Mouse (Mus musculus): Measurements from ENCODE around the gene Spns2. TPM values are rescaled to one million over a fixed set of nuclear protein-coding genes. Genes with fewer than 3 reads are reported as not detected.

Spns2 gene
- total RNA-seq, 2 experiments from 2014 or later: 11.4 to 14.7 TPM

DNA sequence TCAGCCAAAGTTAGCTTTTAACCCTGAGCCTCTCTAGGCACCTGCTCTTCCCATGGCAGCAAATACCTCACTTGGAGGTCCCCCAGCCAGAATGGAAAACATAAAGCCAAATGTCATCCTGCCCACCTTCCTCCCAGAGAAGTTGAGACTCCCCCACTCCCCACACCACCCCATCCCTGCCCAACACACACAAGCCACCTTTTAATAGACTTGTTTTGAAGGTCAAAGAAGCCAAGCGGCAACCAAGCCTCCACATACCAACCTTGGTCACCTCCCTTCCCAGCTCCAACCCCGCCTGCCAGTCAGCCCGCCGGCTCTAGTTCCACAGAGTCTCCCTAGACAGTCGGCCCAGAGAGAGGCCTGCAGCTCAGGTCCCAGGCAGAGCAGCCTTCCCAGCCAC, 87.7 kb downstream of the Spns2 start:
- intact Hi-C loops (cut with DNase I; ENCODE audit: low total_unique reads): no loop called here

More for the DNA sequence above, 87.7 kb downstream of the Spns2 start:
- DNase-seq: no peak

Other genes with a start within 250 kb of the Spns2 start
- under 1 TPM; 0.14 to 0.31 TPM for gene Slc13a5, start 222.7 kb downstream of the Spns2 start, total RNA-seq (2021)
- gene Xaf1, start 188.3 kb downstream of the Spns2 start, total RNA-seq (2021): 1 to 10 TPM; 6.4 to 6.6 TPM
- gene Fbxo39, start 175.5 kb downstream of the Spns2 start, total RNA-seq (2021): not detected
- under 1 TPM; 0.78 TPM for gene Tekt1, start 127.5 kb downstream of the Spns2 start, total RNA-seq (2021)
- gene Smtnl2, start 78.2 kb downstream of the Spns2 start, total RNA-seq (2021): 100 to 1,000 TPM; 160 to 162 TPM
- under 1 TPM; 0.18 to 0.38 TPM for gene Ggt6, start 54.4 kb downstream of the Spns2 start, total RNA-seq (2021)
- gene Mybbp1a, start 48.5 kb downstream of the Spns2 start, total RNA-seq (2021): 10 to 100 TPM; 58.7 to 62.8 TPM
- gene Spns3, start 60.6 kb upstream of the Spns2 start, total RNA-seq (2021): under 1 TPM in 1 of 2 experiments, not detected in 1; 0.10 TPM
- gene Ube2g1, start 117.4 kb upstream of the Spns2 start, total RNA-seq (2021): 10 to 100 TPM; 55.2 to 55.7 TPM
- gene Ankfy1, start 200.1 kb upstream of the Spns2 start, total RNA-seq (2021): 10 to 100 TPM; 10.6 to 13.1 TPM

Measured in gastrocnemius, postnatal 14 days (tissue).